Mouse (Mus musculus) limb, embryonic 12.5 days (tissue): ENCODE measurements at regions not wholly inside any gene's neighbourhood (a gene's known extent, or its start where the extent isn't known, plus 50 kb on each side); places are given as distances from the start of the nearest gene placed in this dataset.

ENCODE experiments used
- ATAC-seq: fragments of 200-750 bp; cut with Nextera tagmentation; 2 replicates; pipeline ENCODE4 v1.8.0; 2017; ENCODE audit warnings: low read depth, moderate TSS enrichment; ENCODE audit not compliant: insufficient number of reproducible peaks, insufficient read depth, low FRiP score, low TSS enrichment
- H3K27ac ChIP-seq: fragments of 300-500 bp; sonication (generic); 2 replicates; pipeline ENCODE4 v1.5.1; 2016; ENCODE audit warnings: mild to moderate bottlenecking, moderate library complexity
- H3K27me3 ChIP-seq: fragments of 300-500 bp; sonication (generic); 2 replicates; pipeline ENCODE4 v1.6.1; 2016; ENCODE audit warnings: mild to moderate bottlenecking, moderate library complexity
- H3K36me3 ChIP-seq: fragments of 300-500 bp; sonication (generic); 2 replicates; pipeline ENCODE4 v1.6.1; 2016; ENCODE audit warnings: mild to moderate bottlenecking, moderate library complexity
- H3K4me1 ChIP-seq: fragments of 300-500 bp; sonication (generic); replicated peaks from 2 replicates; pipeline ENCODE4 v1.6.1; 2016
- H3K4me2 ChIP-seq: fragments of 300-500 bp; sonication (generic); 2 replicates; pipeline ENCODE4 v1.6.1; 2016; ENCODE audit warnings: mild to moderate bottlenecking, moderate library complexity
- H3K4me3 ChIP-seq: fragments of 300-500 bp; sonication (generic); replicated peaks from 2 replicates; pipeline ENCODE4 v1.5.1; 2016; ENCODE audit warnings: mild to moderate bottlenecking
- H3K9ac ChIP-seq: fragments of 300-500 bp; sonication (generic); replicated peaks from 2 replicates; pipeline ENCODE4 v1.6.1; 2016; ENCODE audit warnings: mild to moderate bottlenecking, moderate library complexity
- H3K9me3 ChIP-seq: fragments of 300-500 bp; sonication (generic); 2 replicates; pipeline ENCODE4 v1.6.1; 2016; ENCODE audit warnings: mild to moderate bottlenecking, moderate library complexity
- WGBS: fragments of 180-500 bp; shearing (Covaris S2); methylation state at CpG from one replicate; pipeline ENCODE4 v1.1.7; 2016; 5-methylcytosine and 5-hydroxymethylcytosine counted together

DNA sequence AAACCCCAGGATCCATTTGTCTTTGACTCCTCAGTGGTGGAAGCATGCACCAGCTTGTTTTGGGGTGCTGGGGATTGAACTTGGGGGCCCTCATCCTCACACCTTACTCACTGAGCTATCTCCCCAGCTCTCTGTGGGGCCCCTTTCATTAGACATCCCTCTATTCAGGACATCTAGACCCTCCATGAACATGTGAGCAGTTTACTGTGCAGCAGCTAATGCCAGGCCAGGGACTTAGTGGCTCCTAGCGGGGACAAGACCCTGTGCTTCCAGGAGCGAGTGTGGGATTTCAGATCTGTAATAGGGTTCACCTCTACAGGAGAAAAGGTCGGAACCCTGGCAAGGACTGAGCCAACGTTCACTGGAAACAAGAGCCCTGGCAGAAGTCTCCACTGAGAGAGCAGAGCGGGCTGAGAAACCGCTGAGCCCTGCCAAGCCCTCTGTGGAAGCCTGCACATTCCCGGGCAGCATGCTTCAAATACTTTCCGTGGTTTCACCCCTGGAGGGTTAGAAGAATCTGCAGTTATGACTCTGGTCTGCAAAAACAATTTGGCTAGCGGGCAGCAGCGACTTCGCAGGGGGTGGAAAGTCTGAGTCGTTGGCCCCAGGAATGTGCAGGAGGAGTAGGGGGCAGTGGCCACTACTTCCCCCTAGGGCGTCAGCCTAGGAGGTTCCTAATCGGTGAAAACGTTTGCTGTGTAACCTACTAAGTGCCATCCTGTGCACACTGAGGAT lies 125.6 kb downstream of the Smad6 start:
- peak; percentile 84 for ATAC-seq
- peaks cover 20% of the 10 kb centered on the region for H3K4me1 ChIP-seq
- H3K36me3 ChIP-seq, result no peaks in the 10 kb centered on the region
- no peak overlapping the region for H3K4me3 ChIP-seq
- H3K27ac ChIP-seq, result peak overlapping the region; percentile 86
- 24% methylated on average over 15 of the region's 15 CpGs for WGBS
- peak overlapping the region; percentile 17; the same call in 1 of the 2 replicates for H3K4me2 ChIP-seq
- no peaks in the 10 kb centered on the region for H3K27me3 ChIP-seq
- no peak overlapping the region for H3K9ac ChIP-seq
- no peaks in the 10 kb centered on the region for H3K9me3 ChIP-seq

GRCm38 (mm10) chr9:63892235-63892971 lies 129.5 kb downstream of the Smad6 start:
- Histone ChIP-seq H3K27me3 (no peaks in the 10 kb centered on the region), H3K9ac (no peak overlapping the region), H3K9me3 (no peaks in the 10 kb centered on the region), H3K36me3 (no peaks in the 10 kb centered on the region), H3K4me1 (peaks cover 27% of the 10 kb centered on the region), H3K27ac (no peak overlapping the region), H3K4me2 (no peak overlapping the region), H3K4me3 (no peak overlapping the region)
- 76% methylated on average over 17 of the region's 17 CpGs for whole genome bisulfite sequencing
- no peak for ATAC-seq

- no peak for ATAC-seq
- Histone ChIP-seq H3K9ac (no peak overlapping the region), H3K4me1 (peaks cover 10% of the 10 kb centered on the region), H3K27me3 (no peaks in the 10 kb centered on the region), H3K36me3 (no peaks in the 10 kb centered on the region), H3K4me3 (no peak overlapping the region), H3K9me3 (no peaks in the 10 kb centered on the region), H3K4me2 (no peak overlapping the region), H3K27ac (no peak overlapping the region)
- 62% methylated on average over 5 of the region's 5 CpGs for WGBS
These were observed 131.1 kb downstream of the Smad6 start for GRCm38 (mm10) chr9:63890717-63891116.

GRCm38 (mm10) chr9:63889570-63889969 lies 131.8 kb upstream of the Smad3 start:
- no peak overlapping the region for H3K4me2 ChIP-seq
- 79% methylated on average over 6 of the region's 6 CpGs for WGBS
- no peaks in the 10 kb centered on the region for H3K36me3 ChIP-seq
- no peak overlapping the region for H3K4me3 ChIP-seq
- no peaks in the 10 kb centered on the region for H3K27me3 ChIP-seq
- H3K4me1 ChIP-seq, result 0 out of 2 replicates have a peak, but pooled peaks cover 7% of the 10 kb centered on the region
- no peak overlapping the region for H3K27ac ChIP-seq
- ATAC-seq, result no peak
- no peak overlapping the region for H3K9ac ChIP-seq
- H3K9me3 ChIP-seq, result no peaks in the 10 kb centered on the region

DNA sequence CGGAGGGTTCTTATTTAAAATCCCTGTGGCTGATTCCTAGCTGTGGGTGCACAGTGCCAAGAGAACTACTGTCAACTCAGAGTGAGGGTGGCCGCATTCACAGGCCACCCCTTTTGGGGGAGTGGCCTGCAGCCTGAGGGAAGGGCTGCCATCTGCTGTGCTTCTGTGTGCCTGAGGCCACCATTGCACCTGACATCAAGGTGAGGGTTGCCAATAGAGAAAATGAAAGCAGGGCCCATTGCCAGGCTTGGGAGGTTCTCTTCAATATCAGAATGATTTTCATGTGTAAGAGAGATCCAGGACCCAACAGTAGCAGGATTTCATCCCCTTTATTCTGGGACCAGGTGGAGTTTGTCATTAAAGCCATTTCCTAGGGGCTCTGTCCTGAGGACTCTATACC lies 127.2 kb upstream of the Smad3 start:
- no peak overlapping the region for H3K4me3 ChIP-seq
- H3K4me2 ChIP-seq, result no peak overlapping the region
- H3K27ac ChIP-seq, result no peak overlapping the region
- WGBS, result 78% methylated on average over 2 of the region's 2 CpGs
- peaks cover 3% of the 10 kb centered on the region for H3K27me3 ChIP-seq
- H3K9ac ChIP-seq, result no peak overlapping the region
- 0 out of 2 replicates have a peak, but pooled peaks cover 3% of the 10 kb centered on the region for H3K9me3 ChIP-seq
- H3K36me3 ChIP-seq, result no peaks in the 10 kb centered on the region
- peaks cover 20% of the 10 kb centered on the region; the same call in 1 of the 2 replicates for H3K4me1 ChIP-seq
- ATAC-seq, result no peak

DNA sequence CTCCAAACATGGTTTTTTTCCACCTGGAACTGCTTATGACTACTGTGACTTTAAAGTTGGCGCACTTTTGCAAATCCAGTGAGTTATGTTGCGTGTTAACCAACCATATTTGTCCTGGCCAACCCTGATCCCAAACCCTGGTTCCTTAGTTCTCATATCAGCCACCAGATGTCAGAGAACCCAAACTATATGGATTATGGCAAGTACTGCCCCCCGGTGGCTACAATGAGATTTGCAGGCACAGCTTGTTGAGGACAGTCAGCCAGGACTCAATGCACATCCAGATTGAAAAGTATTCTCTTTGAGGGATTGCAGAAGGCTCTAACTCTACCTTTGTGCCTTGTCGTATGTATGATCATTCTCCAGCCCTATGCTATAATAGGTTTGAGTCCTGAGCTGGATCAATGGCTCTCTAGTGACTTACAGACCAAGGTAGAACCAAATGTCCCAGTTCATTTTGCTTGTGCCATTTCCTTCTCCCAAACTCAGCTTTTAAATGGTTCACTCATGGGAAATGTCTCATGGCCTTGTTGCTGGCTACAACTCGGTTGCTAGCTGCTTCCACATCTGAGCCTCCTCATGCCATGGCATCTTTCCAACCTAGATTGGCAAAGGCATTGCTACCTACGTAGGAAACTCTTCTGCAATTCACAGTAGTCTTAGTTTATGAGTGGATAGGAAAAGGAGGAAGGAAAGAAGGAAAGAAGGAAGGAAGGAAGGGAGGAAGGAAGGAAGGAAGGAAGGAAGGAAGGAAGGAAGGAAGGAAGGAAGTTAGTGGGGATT lies 126.1 kb upstream of the Smad3 start:
- WGBS, result 75% methylated on average over 6 of the region's 6 CpGs
- no peak overlapping the region for H3K4me2 ChIP-seq

GRCm38 (mm10) chr9:63881692-63882091 lies 123.9 kb upstream of the Smad3 start:
- Histone ChIP-seq H3K27me3 (peaks cover 3% of the 10 kb centered on the region), H3K36me3 (no peaks in the 10 kb centered on the region), H3K27ac (no peak overlapping the region), H3K4me1 (peaks cover 24% of the 10 kb centered on the region), H3K4me2 (no peak overlapping the region), H3K4me3 (no peak overlapping the region), H3K9ac (no peak overlapping the region), H3K9me3 (0 out of 2 replicates have a peak, but pooled peaks cover 3% of the 10 kb centered on the region)
- WGBS, result 83% methylated on average over 10 of the region's 10 CpGs
- ATAC-seq, result no peak

More for the DNA sequence above, 126.1 kb upstream of the Smad3 start:
- Histone ChIP-seq H3K9me3 (0 out of 2 replicates have a peak, but pooled peaks cover 3% of the 10 kb centered on the region), H3K9ac (no peak overlapping the region), H3K4me1 (peaks cover 18% of the 10 kb centered on the region; the same call in 1 of the 2 replicates), H3K4me3 (no peak overlapping the region), H3K27me3 (peaks cover 3% of the 10 kb centered on the region), H3K27ac (no peak overlapping the region), H3K36me3 (no peaks in the 10 kb centered on the region)
- no peak for ATAC-seq

GRCm38 (mm10) chr9:63881261-63881563 lies 123.4 kb upstream of the Smad3 start:
- H3K9me3 ChIP-seq, result 0 out of 2 replicates have a peak, but pooled peaks cover 3% of the 10 kb centered on the region
- peaks cover 27% of the 10 kb centered on the region for H3K4me1 ChIP-seq
- H3K9ac ChIP-seq, result no peak overlapping the region
- H3K4me3 ChIP-seq, result no peak overlapping the region
- H3K4me2 ChIP-seq, result no peak overlapping the region
- no peak overlapping the region for H3K27ac ChIP-seq
- WGBS, result 57% methylated on average over 4 of the region's 4 CpGs
- H3K27me3 ChIP-seq, result peaks cover 3% of the 10 kb centered on the region
- ATAC-seq, result no peak
- no peaks in the 10 kb centered on the region for H3K36me3 ChIP-seq

DNA sequence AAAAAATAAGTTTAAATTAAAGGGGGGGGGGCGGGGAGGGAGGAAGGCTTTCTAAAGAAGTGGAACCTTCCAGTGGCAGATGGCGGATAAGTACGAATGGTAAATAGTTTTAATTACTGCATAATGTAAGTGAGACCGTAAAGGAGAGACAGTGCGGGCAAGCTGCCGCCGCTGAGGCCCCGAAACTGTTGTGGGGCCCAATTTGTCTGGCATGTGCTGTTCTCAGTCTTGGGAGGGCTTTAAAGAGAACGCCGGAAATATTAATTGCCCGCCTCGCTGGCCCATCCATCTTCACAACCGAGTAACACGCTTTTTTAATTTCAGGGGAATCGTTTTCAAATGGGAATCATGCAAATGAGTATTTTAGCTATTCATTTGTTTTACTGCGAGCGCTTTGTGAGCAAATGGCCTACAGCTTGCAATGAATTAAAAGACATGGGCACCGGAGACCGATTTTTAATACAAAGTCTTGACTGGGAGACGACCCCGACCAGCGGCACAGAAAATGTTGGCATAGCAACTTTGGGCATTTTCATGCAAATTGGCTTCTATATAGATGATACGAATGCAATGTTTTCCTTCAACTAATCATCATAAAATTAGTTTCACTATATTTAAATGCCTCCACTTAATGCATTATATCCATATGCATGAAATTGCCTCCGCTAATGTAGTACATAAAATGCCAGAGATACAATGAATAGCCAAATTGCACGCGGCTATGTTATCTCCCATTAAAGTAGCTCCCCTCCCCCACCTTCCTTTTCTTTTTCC lies 122.9 kb upstream of the Smad3 start:
- WGBS, result 18% methylated on average over 26 of the region's 26 CpGs

DNA sequence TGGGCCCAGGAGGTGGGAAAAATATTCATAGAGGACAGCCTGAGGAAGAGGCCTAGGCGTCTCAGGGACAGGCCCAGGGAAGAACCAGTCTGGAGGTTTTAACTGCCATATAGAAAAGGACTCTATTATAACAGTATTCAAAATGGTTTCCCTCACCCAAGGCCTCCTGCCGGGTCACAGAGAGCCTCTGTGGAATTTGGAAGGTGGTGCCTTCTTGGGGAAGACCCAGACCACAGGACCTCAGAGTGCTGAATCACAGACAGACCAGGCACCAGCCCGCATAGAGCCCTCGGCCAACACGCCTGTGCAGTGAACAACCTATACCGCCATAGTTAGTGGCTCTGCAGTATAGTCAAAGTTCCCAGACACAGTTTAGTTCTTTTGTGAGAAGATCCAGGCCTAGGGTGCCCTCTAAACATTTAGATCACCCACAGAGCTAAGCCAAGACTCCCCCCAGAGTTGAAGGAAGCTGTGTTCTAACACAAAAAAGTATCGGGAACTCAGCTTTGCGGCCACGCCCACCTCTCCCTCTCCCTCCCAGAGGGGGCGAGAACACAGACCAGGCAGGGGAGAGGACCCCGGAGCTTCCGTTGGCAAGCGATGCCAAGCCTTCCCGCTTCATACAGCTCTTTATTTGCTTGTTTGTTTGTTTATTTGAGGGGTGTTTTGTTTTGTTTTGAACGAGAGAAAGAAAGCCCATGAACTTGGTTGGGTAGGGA lies 122.1 kb upstream of the Smad3 start:
- Histone ChIP-seq H3K27ac (no peak overlapping the region), H3K4me3 (peak overlapping the region; percentile 23), H3K36me3 (no peaks in the 10 kb centered on the region), H3K9ac (no peak overlapping the region), H3K4me1 (peaks cover 31% of the 10 kb centered on the region), H3K9me3 (peaks cover 3% of the 10 kb centered on the region; the same call in 1 of the 2 replicates), H3K4me2 (peak overlapping the region; percentile 55), H3K27me3 (peaks cover 7% of the 10 kb centered on the region)
- ATAC-seq, result no peak
- 22% methylated on average over 15 of the region's 15 CpGs for WGBS

More for the DNA sequence above, 122.9 kb upstream of the Smad3 start:
- Histone ChIP-seq H3K27ac (no peak overlapping the region), H3K9ac (no peak overlapping the region), H3K36me3 (no peaks in the 10 kb centered on the region), H3K4me3 (peak overlapping the region; percentile 23), H3K9me3 (0 out of 2 replicates have a peak, but pooled peaks cover 3% of the 10 kb centered on the region), H3K4me1 (peaks cover 31% of the 10 kb centered on the region), H3K27me3 (peaks cover 7% of the 10 kb centered on the region), H3K4me2 (peak overlapping the region; percentile 55)
- no peak for ATAC-seq
